Mouse (Mus musculus): ENCODE measurements around the gene Gltp. TPM values are rescaled to one million over a fixed set of nuclear protein-coding genes. Genes with fewer than 3 reads are reported as not detected.
A peak's percentile ranks its signal among the peaks of the same experiment; 100 is the strongest.

Gltp gene
- polyA plus RNA-seq, 1 experiment = 61.9 TPM

GRCm38 (mm10) chr5:114661029-114661428, 29.8 kb downstream of the Gltp start:
- H3K36me3 ChIP-seq (ENCODE audit: control insufficient read depth, insufficient read depth, low read length, poor library complexity, severe bottlenecking) = no peaks in the 10 kb centered on the region
- H3K4me3 ChIP-seq (ENCODE audit: low read depth, low read length) = no peak overlapping the region
- no peak overlapping the region for H3K9ac ChIP-seq (ENCODE audit: low read depth, poor library complexity, severe bottlenecking)
- H3K27me3 ChIP-seq (ENCODE audit: control insufficient read depth, insufficient read depth, low read length, poor library complexity, severe bottlenecking) = peaks cover 6% of the 10 kb centered on the region; the same call in 1 of the 2 replicates
- H3K4me1 ChIP-seq (ENCODE audit: control insufficient read depth, insufficient read depth, low read length) = peaks cover 8% of the 10 kb centered on the region
- no peak for TF ChIP-seq EP300 (IDR thresholded peaks at IDR 0.05; ENCODE audit: insufficient read depth, low read depth, low read length)
- no peak for TF ChIP-seq POLR2A (IDR thresholded peaks at IDR 0.05; ENCODE audit: insufficient read depth, low read length)
- TF ChIP-seq CTCF (IDR thresholded peaks at IDR 0.05; ENCODE audit: low read depth, low read length) = no peak
- H3K27ac ChIP-seq (ENCODE audit: insufficient read depth, low read length) = no peak overlapping the region
- H3K9me3 ChIP-seq (replicated peaks; ENCODE audit: control insufficient read depth, insufficient read depth, low read length, poor library complexity, severe bottlenecking) = no peaks in the 10 kb centered on the region

GRCm38 (mm10) chr5:114658255-114658654, 32.5 kb downstream of the Gltp start, which contains the start of gene Trpv4:
TSS of gene Trpv4 (minus strand) at chr5:114658421.
- Histone ChIP-seq H3K9ac (ENCODE audit: low read depth, poor library complexity, severe bottlenecking) (peak within 1 kb of the TSS; percentile 86), H3K4me1 (ENCODE audit: control insufficient read depth, insufficient read depth, low read length) (peaks cover 4% of the 10 kb centered on the region), H3K4me3 (ENCODE audit: low read depth, low read length) (peak within 1 kb of the TSS; percentile 75), H3K36me3 (ENCODE audit: control insufficient read depth, insufficient read depth, low read length, poor library complexity, severe bottlenecking) (no peaks in the 10 kb centered on the region), H3K27ac (ENCODE audit: insufficient read depth, low read length) (no peak within 1 kb of the TSS), H3K9me3 (replicated peaks; ENCODE audit: control insufficient read depth, insufficient read depth, low read length, poor library complexity, severe bottlenecking) (no peaks in the 10 kb centered on the region), H3K27me3 (ENCODE audit: control insufficient read depth, insufficient read depth, low read length, poor library complexity, severe bottlenecking) (peaks cover 6% of the 10 kb centered on the region; the same call in 1 of the 2 replicates)
- TF ChIP-seq EP300 (IDR thresholded peaks at IDR 0.05; ENCODE audit: insufficient read depth, low read depth, low read length) (no peak), POLR2A (IDR thresholded peaks at IDR 0.05; ENCODE audit: insufficient read depth, low read length) (no peak), CTCF (IDR thresholded peaks at IDR 0.05; ENCODE audit: low read depth, low read length) (no peak)

GRCm38 (mm10) chr5:114657426-114657825, 33.4 kb downstream of the Gltp start:
- TF ChIP-seq EP300 (IDR thresholded peaks at IDR 0.05; ENCODE audit: insufficient read depth, low read depth, low read length) (no peak), POLR2A (IDR thresholded peaks at IDR 0.05; ENCODE audit: insufficient read depth, low read length) (no peak), CTCF (IDR thresholded peaks at IDR 0.05; ENCODE audit: low read depth, low read length) (no peak)
- peak overlapping the region; percentile 86 for H3K9ac ChIP-seq (ENCODE audit: low read depth, poor library complexity, severe bottlenecking)
- no peaks in the 10 kb centered on the region for H3K36me3 ChIP-seq (ENCODE audit: control insufficient read depth, insufficient read depth, low read length, poor library complexity, severe bottlenecking)
- H3K27ac ChIP-seq (ENCODE audit: insufficient read depth, low read length) = no peak overlapping the region
- H3K4me1 ChIP-seq (ENCODE audit: control insufficient read depth, insufficient read depth, low read length) = no peaks in the 10 kb centered on the region
- peaks cover 6% of the 10 kb centered on the region; the same call in 1 of the 2 replicates for H3K27me3 ChIP-seq (ENCODE audit: control insufficient read depth, insufficient read depth, low read length, poor library complexity, severe bottlenecking)
- no peaks in the 10 kb centered on the region for H3K9me3 ChIP-seq (replicated peaks; ENCODE audit: control insufficient read depth, insufficient read depth, low read length, poor library complexity, severe bottlenecking)
- peak overlapping the region; percentile 75 for H3K4me3 ChIP-seq (ENCODE audit: low read depth, low read length)

GRCm38 (mm10) chr5:114656305-114656704, 34.5 kb downstream of the Gltp start:
- H3K9me3 ChIP-seq (replicated peaks; ENCODE audit: control insufficient read depth, insufficient read depth, low read length, poor library complexity, severe bottlenecking) = no peaks in the 10 kb centered on the region
- TF ChIP-seq POLR2A (IDR thresholded peaks at IDR 0.05; ENCODE audit: insufficient read depth, low read length) (no peak), EP300 (IDR thresholded peaks at IDR 0.05; ENCODE audit: insufficient read depth, low read depth, low read length) (no peak), CTCF (IDR thresholded peaks at IDR 0.05; ENCODE audit: low read depth, low read length) (no peak)
- no peak overlapping the region for H3K4me3 ChIP-seq (ENCODE audit: low read depth, low read length)
- no peak overlapping the region for H3K27ac ChIP-seq (ENCODE audit: insufficient read depth, low read length)
- H3K36me3 ChIP-seq (ENCODE audit: control insufficient read depth, insufficient read depth, low read length, poor library complexity, severe bottlenecking) = no peaks in the 10 kb centered on the region
- H3K27me3 ChIP-seq (ENCODE audit: control insufficient read depth, insufficient read depth, low read length, poor library complexity, severe bottlenecking) = peaks cover 6% of the 10 kb centered on the region; the same call in 1 of the 2 replicates
- H3K9ac ChIP-seq (ENCODE audit: low read depth, poor library complexity, severe bottlenecking) = no peak overlapping the region
- H3K4me1 ChIP-seq (ENCODE audit: control insufficient read depth, insufficient read depth, low read length) = no peaks in the 10 kb centered on the region

GRCm38 (mm10) chr5:114655721-114656120, 35.1 kb downstream of the Gltp start:
- TF ChIP-seq CTCF (IDR thresholded peaks at IDR 0.05; ENCODE audit: low read depth, low read length) (no peak), EP300 (IDR thresholded peaks at IDR 0.05; ENCODE audit: insufficient read depth, low read depth, low read length) (no peak), POLR2A (IDR thresholded peaks at IDR 0.05; ENCODE audit: insufficient read depth, low read length) (no peak)
- no peak overlapping the region for H3K27ac ChIP-seq (ENCODE audit: insufficient read depth, low read length)
- H3K36me3 ChIP-seq (ENCODE audit: control insufficient read depth, insufficient read depth, low read length, poor library complexity, severe bottlenecking) = no peaks in the 10 kb centered on the region
- peaks cover 6% of the 10 kb centered on the region; the same call in 1 of the 2 replicates for H3K27me3 ChIP-seq (ENCODE audit: control insufficient read depth, insufficient read depth, low read length, poor library complexity, severe bottlenecking)
- no peak overlapping the region for H3K9ac ChIP-seq (ENCODE audit: low read depth, poor library complexity, severe bottlenecking)
- no peak overlapping the region for H3K4me3 ChIP-seq (ENCODE audit: low read depth, low read length)
- H3K4me1 ChIP-seq (ENCODE audit: control insufficient read depth, insufficient read depth, low read length) = no peaks in the 10 kb centered on the region
- no peaks in the 10 kb centered on the region for H3K9me3 ChIP-seq (replicated peaks; ENCODE audit: control insufficient read depth, insufficient read depth, low read length, poor library complexity, severe bottlenecking)

- H3K27ac ChIP-seq (ENCODE audit: insufficient read depth, low read length) = no peak overlapping the region
- H3K27me3 ChIP-seq (ENCODE audit: control insufficient read depth, insufficient read depth, low read length, poor library complexity, severe bottlenecking) = peaks cover 6% of the 10 kb centered on the region; the same call in 1 of the 2 replicates
- H3K9ac ChIP-seq (ENCODE audit: low read depth, poor library complexity, severe bottlenecking) = no peak overlapping the region
- H3K4me1 ChIP-seq (ENCODE audit: control insufficient read depth, insufficient read depth, low read length) = no peaks in the 10 kb centered on the region
- no peak overlapping the region for H3K4me3 ChIP-seq (ENCODE audit: low read depth, low read length)
- TF ChIP-seq POLR2A (IDR thresholded peaks at IDR 0.05; ENCODE audit: insufficient read depth, low read length) (no peak), EP300 (IDR thresholded peaks at IDR 0.05; ENCODE audit: insufficient read depth, low read depth, low read length) (no peak), CTCF (IDR thresholded peaks at IDR 0.05; ENCODE audit: low read depth, low read length) (no peak)
- no peaks in the 10 kb centered on the region for H3K36me3 ChIP-seq (ENCODE audit: control insufficient read depth, insufficient read depth, low read length, poor library complexity, severe bottlenecking)
- H3K9me3 ChIP-seq (replicated peaks; ENCODE audit: control insufficient read depth, insufficient read depth, low read length, poor library complexity, severe bottlenecking) = no peaks in the 10 kb centered on the region
Observed at GRCm38 (mm10) chr5:114653656-114654437, 36.9 kb downstream of the Gltp start.
